Mouse (Mus musculus): ENCODE data around the gene Slc27a1.
A peak's percentile ranks its signal among the peaks of the same experiment; 100 is the strongest.

The Slc27a1 gene

DNA sequence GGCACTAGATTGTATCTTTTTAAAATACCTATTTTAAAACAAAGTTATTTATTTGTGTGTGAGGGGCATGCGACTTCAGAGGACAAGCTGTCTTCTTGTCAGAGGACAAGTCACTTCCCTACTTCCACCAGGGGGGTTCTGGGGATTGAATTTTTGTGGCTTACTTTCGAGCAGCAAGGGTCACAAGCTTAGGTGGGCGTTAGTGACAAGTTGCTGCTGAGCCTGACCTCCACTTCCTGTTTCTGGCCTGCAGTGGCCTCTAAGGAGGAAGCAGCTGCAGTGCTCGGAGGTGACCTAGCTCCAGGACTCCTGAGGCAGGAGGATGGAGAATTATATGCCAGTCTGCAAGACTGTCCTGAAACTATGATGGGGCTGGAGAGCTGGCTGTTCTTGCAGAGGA is 44.7 kb downstream of the Slc27a1 start:
- no peak for DNase-seq (ENCODE audit: low read depth, low spot score)

DNA sequence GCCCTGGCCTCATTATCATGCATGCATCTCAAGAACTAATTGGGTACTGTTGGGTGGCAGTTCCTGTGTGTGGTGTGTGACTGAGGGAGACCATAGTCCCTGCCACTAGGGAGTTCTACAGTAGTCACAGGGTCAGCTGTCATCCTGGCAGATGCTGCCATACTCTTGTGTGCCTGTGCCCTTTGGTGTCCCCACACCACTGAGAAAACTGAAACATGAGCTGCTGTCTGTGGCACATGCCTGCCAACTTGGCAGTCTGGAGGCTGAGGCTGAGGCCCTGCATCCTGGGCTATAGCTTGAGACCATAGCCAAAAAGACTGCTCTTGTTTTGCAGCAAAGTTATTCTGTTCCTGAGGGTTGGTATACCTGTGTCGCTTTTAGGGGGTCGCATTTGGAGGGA is 51.1 kb downstream of the Slc27a1 start:
- no peak for DNase-seq (ENCODE audit: low read depth, low spot score)

DNA sequence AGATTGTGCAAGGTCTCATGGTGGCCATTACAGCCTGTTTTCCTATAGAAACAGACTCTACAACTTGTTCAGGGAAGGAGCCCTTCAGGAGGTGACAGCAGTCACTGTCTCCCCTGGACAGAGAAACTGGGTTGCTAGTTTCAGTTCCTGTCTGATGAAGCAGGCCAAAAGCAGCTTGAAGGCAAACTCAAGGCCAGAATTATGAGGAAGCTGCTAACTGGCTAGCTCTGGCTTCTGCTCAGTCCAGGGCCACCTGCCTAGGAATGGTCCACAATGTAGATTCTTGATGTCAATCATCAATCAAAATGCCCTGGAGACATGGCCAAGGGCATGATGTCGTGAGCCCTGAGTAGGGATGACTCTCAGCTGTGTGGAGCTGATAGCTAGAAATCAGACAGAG is 56.4 kb downstream of the Slc27a1 start:
- DNase-seq (ENCODE audit: low read depth, low spot score), result no peak

DNA sequence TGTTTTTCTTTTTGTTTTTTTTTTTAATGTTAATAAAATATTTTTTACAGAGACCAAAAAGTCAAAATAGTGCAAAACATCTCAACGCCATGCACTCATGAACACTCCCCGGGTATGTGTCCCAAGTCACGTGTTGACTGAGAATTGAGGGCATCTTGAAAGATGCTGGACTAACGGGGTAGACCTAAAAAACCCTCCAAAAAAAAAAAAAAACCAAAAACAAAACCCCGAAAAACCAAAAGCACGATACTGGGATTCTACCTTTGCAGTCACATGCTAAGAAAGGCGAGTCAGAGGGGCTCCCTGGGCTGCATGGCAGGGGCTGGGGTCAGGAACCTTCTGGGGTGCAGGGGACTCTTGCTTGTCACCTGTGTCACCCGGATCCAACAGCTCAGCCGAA is 58.1 kb downstream of the Slc27a1 start:
- no peak for DNase-seq (ENCODE audit: low read depth, low spot score)

DNA sequence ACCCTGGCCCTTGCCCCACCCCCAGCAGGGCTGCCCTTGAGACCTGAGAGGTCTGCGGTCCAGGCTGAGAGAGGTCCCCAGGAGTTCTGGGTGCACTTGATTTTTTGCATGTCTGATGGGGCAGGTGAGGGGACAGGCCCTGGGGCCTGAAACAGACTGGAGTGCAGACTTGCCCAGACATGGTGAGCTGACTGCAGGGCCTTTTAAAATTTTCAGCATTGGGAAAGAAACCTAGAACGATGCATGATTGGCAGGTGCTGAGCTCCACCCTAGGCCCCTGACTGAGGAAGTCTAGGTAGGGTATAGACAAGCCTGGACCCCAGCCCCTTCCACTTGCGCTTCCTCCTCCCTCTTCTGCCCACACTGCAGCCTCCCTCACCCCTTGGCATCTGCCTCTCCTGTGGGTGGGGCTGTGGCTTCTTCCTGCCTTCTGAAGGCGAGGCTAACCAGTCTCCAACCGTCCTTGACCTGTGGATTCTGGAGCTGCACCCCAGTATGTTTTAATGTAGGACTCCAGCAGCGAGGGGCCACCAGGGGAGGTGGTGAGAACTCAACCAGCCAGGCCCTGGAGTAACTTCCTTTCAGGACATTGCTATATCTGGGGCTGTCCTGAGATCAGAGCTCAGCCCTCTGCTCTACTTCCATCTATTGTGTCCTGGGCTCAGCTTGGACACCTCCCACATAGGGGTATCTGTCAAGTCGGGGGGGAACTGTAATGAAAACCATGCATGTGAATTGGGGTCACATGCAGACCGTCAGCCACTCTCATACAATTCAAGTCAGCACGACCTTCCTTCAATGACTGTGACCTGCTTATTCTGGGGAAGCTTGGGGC is 58.8 kb downstream of the Slc27a1 start:
- no peak for DNase-seq (ENCODE audit: low read depth, low spot score)

DNA sequence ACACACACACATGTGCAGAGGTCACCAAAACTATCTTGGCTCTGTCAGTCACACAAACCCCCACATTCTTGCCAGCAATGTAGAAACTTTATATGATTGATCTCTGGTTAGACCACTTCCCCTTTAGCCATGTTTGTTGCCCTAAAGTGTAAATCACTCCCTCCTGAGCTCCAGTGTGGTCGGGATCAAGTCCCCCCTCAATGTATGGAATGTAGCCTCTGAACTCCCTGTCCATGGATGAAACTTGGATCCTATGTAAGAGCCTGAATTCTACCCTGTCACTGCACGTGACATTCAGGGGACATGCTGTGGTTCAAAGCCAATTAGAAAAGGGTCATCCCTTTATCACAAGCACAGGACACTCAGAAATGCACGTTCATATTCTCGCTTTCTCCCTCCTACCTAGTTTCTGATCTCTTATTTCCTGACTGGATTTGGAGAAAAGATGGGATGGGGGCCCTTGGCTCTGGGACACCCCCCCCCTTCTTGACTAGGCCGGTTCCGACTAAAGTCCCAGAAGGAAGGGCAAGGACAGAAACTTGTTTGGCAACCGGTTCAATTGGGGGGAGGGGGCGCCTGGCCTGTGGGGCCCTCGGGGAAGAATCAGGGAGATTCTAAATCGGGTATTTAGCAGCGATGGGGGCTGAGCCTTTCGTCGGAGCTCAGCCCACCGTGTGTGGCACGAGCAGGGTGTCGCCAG is 59.9 kb downstream of the Slc27a1 start:
- no peak for DNase-seq (ENCODE audit: low read depth, low spot score)

DNA sequence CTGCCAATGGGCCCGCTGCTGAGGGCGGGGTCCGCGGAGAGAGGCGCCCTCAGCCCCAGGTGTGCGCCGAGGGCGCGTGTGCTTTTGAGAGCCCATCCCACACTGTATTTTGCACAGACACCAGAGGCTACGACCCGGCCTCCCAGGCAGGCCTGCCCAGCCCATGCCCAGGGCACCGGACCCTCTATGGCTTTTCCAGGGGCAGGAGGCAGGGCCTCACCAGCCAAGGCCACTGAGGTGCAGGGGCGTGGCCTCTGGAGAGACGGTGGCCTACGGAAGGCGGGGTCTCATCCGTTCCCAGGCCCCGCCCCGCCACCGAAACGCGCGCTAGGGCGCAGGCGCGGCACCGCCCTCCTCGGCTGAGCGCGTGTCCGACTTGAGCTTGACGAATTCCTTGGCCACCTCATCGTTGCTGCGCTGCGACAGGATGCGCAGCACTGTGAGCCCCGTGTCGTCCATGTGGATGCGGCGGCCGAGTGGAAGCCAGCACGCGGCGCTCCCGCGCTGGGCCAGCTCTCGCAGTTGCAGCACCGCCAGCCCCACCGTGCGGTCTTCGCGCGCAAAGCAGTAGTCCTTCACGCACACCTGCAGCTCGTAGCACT is 60.5 kb downstream of the Slc27a1 start:
- DNase-seq (ENCODE audit: low read depth, low spot score), result peak; percentile 89

DNA sequence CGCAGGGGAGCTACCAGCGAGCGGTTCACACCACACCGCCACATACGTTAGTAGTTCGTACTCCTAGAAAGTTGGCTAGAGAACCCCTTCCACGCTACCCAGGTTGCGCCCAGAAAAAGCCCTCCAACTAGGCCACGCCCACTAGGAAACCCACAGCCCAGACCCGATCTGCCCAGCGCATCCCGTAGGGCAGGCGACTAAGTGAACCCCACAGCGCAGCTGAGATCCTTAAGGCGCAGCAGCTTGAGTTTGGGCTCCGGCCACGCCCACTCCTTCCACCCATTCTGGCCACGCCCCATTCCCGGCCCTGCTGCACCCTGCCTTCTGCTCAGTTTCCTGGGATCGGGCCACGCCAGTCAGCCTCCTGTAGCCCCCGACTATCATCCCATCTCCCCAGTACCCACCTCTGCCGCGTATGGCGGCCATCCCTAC is 61.1 kb downstream of the Slc27a1 start:
- peak; percentile 38 for DNase-seq (ENCODE audit: low read depth, low spot score)

DNA sequence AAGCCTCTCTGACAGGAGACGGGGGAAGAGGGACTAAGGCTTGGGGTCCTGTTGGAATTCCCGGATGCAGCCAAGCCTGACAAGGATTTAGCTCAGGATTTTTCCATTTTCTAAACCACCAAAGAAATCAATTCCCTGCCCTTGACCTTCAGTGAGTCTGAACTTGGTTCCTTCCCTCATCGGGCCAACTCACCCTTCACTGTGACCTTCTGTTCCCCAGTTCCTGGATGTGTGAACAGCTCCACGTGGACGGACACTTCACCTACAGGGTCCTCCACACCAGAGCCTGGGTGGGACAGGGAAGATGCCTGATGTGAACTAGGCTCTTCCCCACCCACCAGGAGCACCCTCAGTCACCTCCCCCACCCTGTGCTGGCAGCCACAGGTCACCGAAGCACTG is 62.1 kb downstream of the Slc27a1 start:
- DNase-seq (ENCODE audit: low read depth, low spot score), result no peak

DNA sequence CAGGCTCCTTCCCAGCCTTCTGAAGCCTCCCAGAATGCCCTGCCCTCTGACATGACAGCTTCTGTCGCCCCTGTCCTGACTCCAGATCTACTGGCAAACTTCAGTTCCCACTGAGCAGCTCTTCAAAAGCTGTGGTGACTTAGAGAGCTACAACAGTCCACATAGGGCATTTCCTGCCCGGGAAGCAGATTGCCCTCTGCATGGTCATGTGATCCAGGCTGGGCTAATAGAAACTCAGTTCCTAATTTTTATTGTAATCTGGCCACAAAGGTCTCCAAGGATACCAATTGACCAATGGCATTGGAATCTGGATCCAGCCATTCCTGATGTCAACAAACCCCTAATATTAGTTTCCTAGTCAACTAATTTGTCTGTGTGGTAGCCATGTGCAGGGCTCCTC is 63.2 kb downstream of the Slc27a1 start:
- DNase-seq (ENCODE audit: low read depth, low spot score), result no peak

DNA sequence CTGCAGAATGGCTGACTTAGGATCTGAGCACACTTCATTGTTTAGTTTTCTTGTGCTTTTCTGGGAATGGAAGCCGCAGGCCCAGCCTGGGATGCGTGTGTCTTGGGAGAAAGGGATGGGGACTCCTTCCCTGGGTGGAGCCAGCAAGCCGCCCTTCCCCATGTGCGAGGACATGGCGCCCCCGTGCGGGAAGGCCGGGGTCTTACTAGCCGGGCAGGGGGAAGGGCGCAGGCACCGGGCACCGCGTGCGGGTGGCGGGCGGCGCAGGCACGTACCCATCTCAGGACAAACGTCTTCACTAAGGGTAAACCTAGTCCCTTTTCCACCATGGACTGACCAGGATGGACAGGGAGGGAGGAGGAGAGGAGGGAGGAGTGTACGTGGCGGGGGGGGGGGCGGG is 64.5 kb downstream of the Slc27a1 start:
- DNase-seq (ENCODE audit: low read depth, low spot score), result no peak

DNA sequence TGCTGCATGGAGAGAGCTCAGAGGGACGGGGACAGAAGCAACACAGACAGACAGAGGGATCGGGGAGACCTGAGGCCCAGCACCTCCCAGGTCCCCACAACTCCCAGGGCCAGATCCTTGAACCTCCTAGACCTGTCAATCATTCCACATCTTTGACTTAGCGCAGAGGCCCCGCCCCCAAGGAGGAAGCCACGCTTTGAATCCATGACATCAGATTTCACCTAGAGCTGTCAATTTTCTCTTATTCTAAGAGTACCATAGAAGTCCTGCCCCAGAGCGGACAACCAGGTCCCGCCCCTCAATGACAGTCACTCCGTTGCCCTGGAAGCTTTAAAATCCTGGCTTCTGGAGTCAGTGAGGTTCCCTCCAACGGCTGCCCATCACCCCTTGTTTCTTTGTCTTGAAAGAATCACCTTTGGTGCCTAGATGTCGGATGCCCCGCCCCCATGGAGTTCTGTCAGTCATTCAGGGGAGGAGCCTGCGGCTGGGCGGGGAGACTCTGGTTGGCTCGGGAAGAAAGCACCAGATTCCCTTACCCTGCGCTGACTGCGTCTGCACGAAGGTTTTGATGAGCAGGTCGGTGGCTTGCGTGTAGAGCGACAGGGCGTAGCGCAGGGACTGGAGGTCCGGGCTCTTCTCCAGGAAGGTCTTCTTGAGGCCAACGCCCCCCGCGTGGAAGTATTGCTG is 65.4 kb downstream of the Slc27a1 start:
- DNase-seq (ENCODE audit: low read depth, low spot score), result no peak
